Mouse (Mus musculus): Measurements from ENCODE around the gene Hs3st6. TPM values are rescaled to one million over a fixed set of nuclear protein-coding genes. Genes with fewer than 3 reads are reported as not detected.
A peak's percentile ranks its signal among the peaks of the same experiment; 100 is the strongest.
"Not testable (repeated sequence)": the region's sequence is repeated elsewhere in the genome, so short reads cannot be mapped to it uniquely, and the experiment has no call there.

Hs3st6 gene
- polyA plus RNA-seq, 1 experiment from 2014 or later: 1.2 TPM

DNA sequence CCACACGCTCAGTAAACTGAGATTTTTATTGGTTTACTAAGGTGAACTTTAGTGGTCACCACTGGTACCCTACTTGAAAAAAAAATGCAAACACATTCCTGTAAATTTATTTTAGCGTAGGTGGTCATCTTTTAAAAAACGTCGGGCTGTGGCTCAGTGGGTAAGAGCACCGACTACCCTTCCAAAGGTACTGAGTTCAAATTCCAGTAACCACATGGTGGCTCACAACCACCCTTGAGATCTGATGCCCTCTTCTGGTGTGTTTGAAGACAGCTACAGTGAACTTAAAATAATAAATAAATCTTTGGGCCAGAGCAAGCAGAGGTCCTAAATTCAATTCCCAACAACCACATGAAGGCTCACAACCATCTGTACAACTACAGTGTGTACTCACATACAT lies 33.9 kb upstream of the Hs3st6 start:
- not testable (repeated sequence) for H3K9me3 ChIP-seq (ENCODE audit: control insufficient read depth, low read length)

DNA sequence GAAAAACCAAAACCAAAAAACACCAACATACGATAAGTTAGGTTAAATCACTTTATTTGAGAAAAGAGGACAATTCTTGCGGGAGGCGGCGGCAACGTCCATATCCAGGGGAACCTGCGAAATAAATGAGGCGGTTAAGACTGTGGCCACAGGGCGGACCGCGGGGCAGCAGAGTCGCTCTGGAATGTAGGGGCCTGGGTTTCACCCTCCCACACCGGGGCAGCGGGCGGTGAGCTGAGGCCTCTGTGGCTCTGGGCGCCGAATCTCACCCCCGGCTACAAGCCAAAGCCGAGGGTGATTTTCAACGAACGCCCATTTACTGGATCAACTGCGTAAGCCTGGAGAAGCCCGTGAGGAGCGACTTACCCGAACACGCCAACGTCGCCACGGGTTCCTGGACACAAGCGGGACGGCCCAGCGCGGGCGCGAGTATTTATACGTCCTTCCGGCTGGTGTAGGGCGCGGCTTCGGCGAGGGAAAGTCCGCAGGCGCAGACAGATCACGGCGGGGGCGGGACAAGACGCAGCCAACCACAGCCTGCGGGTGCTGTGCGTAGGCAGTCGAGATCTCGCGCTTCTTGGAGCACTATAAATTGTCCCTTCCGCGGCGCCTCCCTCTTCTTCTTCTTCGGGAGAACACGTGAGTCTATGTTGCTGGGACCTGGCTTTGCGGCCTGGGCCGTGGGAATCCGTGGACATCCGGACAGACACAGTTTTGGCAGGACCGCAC lies 33.1 kb upstream of the Hs3st6 start:
- H3K27ac ChIP-seq (ENCODE audit: low read length): peak overlapping the region; percentile 87
- ATAC-seq (ENCODE audit: low read depth): peak; percentile 98
- H3K9me3 ChIP-seq (ENCODE audit: control insufficient read depth, low read length): no peaks in the 10 kb centered on the region
- H3K27me3 ChIP-seq (ENCODE audit: control insufficient read depth, insufficient read depth, low read depth, low read length): no peaks in the 10 kb centered on the region
- H3K36me3 ChIP-seq (ENCODE audit: control insufficient read depth, insufficient read depth, low read length): peaks cover 18% of the 10 kb centered on the region
- H3K4me2 ChIP-seq (ENCODE audit: low read depth, low read length): peak overlapping the region; percentile 88
- WGBS: 0% methylated on average over 61 of the region's 61 CpGs
- H3K9ac ChIP-seq (ENCODE audit: low read length): peak overlapping the region; percentile 97
- peak overlapping the region; percentile 92 for H3K4me3 ChIP-seq (ENCODE audit: low read length)
- H3K4me1 ChIP-seq (replicated peaks; ENCODE audit: control insufficient read depth, insufficient read depth, low read length): peaks cover 31% of the 10 kb centered on the region

More for the DNA sequence above, 33.9 kb upstream of the Hs3st6 start:
- H3K9ac ChIP-seq (ENCODE audit: low read length): peak overlapping the region; percentile 97
- peak overlapping the region; percentile 65 for H3K4me2 ChIP-seq (ENCODE audit: low read depth, low read length)
- H3K4me1 ChIP-seq (replicated peaks; ENCODE audit: control insufficient read depth, insufficient read depth, low read length): peaks cover 29% of the 10 kb centered on the region
- H3K27me3 ChIP-seq (ENCODE audit: control insufficient read depth, insufficient read depth, low read depth, low read length); ATAC-seq (ENCODE audit: low read depth); H3K27ac ChIP-seq (ENCODE audit: low read length): not testable (repeated sequence)
- peak overlapping the region; percentile 92 for H3K4me3 ChIP-seq (ENCODE audit: low read length)
- WGBS: 54% methylated on average over 5 of the region's 5 CpGs
- H3K36me3 ChIP-seq (ENCODE audit: control insufficient read depth, insufficient read depth, low read length): peaks cover 18% of the 10 kb centered on the region

DNA sequence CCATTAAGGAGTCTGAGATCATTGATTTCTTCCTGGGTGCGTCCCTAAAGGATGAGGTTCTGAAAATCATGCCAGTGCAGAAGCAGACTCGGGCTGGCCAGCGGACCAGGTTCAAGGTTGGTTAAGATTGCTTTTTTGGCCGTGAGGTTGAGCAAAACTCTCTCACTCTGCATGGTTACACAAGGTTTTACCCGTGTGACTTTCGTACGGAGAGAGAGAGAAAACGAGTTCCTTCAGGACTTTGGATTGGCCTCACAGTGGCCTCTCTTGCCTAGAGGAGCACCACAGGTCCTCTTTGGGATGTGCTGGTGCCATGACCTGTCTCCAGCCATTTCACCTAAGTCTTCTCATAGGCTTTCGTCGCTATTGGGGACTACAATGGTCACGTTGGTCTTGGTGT lies 32.2 kb upstream of the Hs3st6 start:
- not testable (repeated sequence) for H3K27me3 ChIP-seq (ENCODE audit: control insufficient read depth, insufficient read depth, low read depth, low read length); ATAC-seq (ENCODE audit: low read depth); H3K9me3 ChIP-seq (ENCODE audit: control insufficient read depth, low read length)
- peak overlapping the region; percentile 92 for H3K4me3 ChIP-seq (ENCODE audit: low read length)
- H3K36me3 ChIP-seq (ENCODE audit: control insufficient read depth, insufficient read depth, low read length): peaks cover 18% of the 10 kb centered on the region
- peaks cover 31% of the 10 kb centered on the region for H3K4me1 ChIP-seq (replicated peaks; ENCODE audit: control insufficient read depth, insufficient read depth, low read length)
- H3K27ac ChIP-seq (ENCODE audit: low read length): peak overlapping the region; percentile 80; the same call in 1 of the 2 replicates
- H3K4me2 ChIP-seq (ENCODE audit: low read depth, low read length): peak overlapping the region; percentile 88
- under 1% methylated on average over 10 of the region's 11 CpGs for WGBS
- H3K9ac ChIP-seq (ENCODE audit: low read length): peak overlapping the region; percentile 85

DNA sequence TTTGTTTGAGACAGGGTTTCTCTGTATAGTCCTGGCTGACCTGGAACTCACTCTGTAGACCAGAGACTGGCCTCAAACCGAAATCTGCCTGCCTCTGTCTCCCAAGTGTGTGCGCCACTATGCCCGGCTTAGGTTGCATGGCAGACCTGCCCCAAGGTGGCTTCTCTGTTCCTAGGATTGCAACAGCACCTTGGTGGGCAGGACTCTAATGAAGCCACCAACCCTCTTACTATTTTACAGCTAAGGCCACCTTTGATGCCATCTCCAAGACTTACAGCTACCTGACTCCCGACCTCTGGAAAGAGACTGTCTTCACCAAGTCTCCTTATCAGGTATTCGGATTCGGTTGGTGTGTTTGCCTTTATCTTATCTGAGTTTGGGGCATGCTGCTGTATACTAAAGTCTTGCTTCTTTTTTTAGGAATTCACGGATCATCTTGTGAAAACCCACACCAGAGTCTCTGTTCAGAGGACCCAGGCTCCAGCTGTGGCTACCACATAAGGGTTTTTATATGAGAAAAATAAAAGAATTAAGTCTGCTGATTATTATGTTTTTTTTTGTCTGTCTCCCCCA lies 31.3 kb upstream of the Hs3st6 start:
- peak overlapping the region; percentile 88 for H3K4me2 ChIP-seq (ENCODE audit: low read depth, low read length)
- H3K36me3 ChIP-seq (ENCODE audit: control insufficient read depth, insufficient read depth, low read length): peaks cover 14% of the 10 kb centered on the region
- peak overlapping the region; percentile 65 for H3K9ac ChIP-seq (ENCODE audit: low read length)
- peak overlapping the region; percentile 92 for H3K4me3 ChIP-seq (ENCODE audit: low read length)
- H3K9me3 ChIP-seq (ENCODE audit: control insufficient read depth, low read length); H3K27me3 ChIP-seq (ENCODE audit: control insufficient read depth, insufficient read depth, low read depth, low read length); ATAC-seq (ENCODE audit: low read depth); H3K27ac ChIP-seq (ENCODE audit: low read length): not testable (repeated sequence)
- 34% methylated on average over 7 of the region's 7 CpGs for WGBS
- peaks cover 31% of the 10 kb centered on the region for H3K4me1 ChIP-seq (replicated peaks; ENCODE audit: control insufficient read depth, insufficient read depth, low read length)

DNA sequence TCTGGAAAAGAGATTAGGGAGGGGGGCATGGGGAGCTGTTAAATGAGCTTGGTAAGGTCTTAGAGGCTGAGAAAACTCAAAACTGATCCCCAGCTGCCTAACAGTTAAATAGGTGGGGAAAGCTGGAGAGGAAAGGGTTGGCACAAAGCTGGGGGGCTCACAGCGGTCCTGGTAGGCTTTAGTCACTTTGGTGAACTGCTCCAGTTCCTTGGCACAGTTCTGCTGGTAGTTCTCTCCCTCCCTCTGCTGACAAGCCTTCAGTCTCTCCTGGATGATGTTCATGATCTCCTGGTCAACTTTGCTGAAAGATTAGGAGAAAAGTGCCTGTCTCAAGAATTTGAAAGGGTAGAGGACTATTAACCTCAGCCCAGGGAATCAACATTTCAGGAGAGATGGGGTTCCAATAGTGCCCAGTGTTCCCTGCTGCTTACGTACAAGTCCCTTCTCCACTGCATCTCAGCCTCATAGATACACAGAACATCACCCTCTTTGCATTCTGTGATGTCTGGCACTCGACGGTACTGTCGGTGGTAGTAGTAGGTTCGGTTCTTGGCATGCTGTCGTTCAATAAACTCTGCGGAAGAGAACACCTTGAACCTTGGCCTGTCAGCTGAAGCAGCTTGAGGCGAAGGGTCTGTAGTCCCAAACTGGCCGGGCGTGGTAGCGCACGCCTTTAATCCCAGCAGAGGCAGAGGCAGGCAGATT lies 30.4 kb upstream of the Hs3st6 start:
- 29% methylated on average over 13 of the region's 13 CpGs for WGBS
- no peak overlapping the region for H3K4me3 ChIP-seq (ENCODE audit: low read length)
- H3K4me2 ChIP-seq (ENCODE audit: low read depth, low read length): peak overlapping the region; percentile 89
- H3K9me3 ChIP-seq (ENCODE audit: control insufficient read depth, low read length): no peaks in the 10 kb centered on the region
- H3K36me3 ChIP-seq (ENCODE audit: control insufficient read depth, insufficient read depth, low read length): peaks cover 12% of the 10 kb centered on the region
- H3K27ac ChIP-seq (ENCODE audit: low read length): no peak overlapping the region
- 0 out of 2 replicates have a peak overlapping the region, but pooled peaks have one; percentile 37 for H3K9ac ChIP-seq (ENCODE audit: low read length)
- ATAC-seq (ENCODE audit: low read depth): no peak
- no peaks in the 10 kb centered on the region for H3K27me3 ChIP-seq (ENCODE audit: control insufficient read depth, insufficient read depth, low read depth, low read length)
- H3K4me1 ChIP-seq (replicated peaks; ENCODE audit: control insufficient read depth, insufficient read depth, low read length): peaks cover 31% of the 10 kb centered on the region

DNA sequence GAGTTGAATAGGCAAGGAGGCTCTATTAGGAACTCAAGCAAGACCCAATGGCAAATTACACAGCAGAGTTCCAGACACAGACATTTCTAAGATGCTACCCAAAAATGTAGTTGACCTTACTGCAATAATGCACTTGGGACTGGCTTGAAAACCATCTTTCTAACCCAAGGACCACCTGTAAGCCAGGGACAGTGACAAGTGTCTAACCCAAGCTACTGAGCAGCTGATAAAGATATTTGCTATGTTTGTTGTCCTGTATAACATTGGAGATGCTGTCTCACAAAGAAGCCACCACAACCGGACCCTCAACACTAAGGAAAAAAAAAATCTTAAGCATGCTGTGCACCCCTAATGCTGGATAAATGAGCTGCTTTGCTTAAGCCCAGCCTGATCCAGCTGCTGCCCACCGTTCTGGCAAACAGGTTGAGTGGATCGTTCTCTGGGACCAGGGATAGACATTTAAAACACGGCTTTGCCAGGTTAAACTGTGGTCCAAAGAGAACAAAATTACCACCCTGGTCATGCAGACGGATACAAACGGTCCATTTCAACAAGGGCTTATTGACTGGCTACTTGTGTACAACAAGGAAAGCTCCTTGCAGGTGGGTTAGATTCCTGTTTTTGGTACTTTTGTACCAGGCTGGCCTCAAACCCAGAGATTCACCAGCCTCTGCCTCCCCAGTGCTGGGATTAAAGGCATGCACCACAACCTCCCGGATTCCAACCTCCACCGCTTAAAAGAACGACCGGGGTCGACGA lies 29.5 kb upstream of the Hs3st6 start:
- Histone ChIP-seq H3K27ac (ENCODE audit: low read length) (peak overlapping the region; percentile 84), H3K4me1 (replicated peaks; ENCODE audit: control insufficient read depth, insufficient read depth, low read length) (peaks cover 31% of the 10 kb centered on the region), H3K36me3 (ENCODE audit: control insufficient read depth, insufficient read depth, low read length) (peaks cover 12% of the 10 kb centered on the region), H3K4me3 (ENCODE audit: low read length) (peak overlapping the region; percentile 93), H3K4me2 (ENCODE audit: low read depth, low read length) (peak overlapping the region; percentile 89), H3K9me3 (ENCODE audit: control insufficient read depth, low read length) (no peaks in the 10 kb centered on the region), H3K27me3 (ENCODE audit: control insufficient read depth, insufficient read depth, low read depth, low read length) (no peaks in the 10 kb centered on the region), H3K9ac (ENCODE audit: low read length) (peak overlapping the region; percentile 94)
- ATAC-seq (ENCODE audit: low read depth): no peak
- WGBS: under 1% methylated on average over 12 of the region's 12 CpGs

DNA sequence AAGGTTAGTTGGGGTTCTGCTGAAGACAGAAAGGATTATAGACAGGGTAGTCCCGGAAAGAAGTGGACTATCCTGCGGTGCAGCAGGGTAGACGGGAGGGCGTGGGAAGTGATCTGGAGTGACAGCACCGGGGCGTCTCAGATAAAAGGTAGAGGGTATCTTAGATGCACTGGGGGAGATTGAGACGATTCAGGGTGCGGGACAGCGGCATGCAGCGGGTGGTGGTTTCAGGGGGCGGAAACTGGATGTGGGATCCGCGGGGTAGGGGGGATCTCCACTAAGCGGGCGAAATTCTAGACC lies 29.0 kb upstream of the Hs3st6 start:
- Histone ChIP-seq H3K27ac (ENCODE audit: low read length) (peak overlapping the region; percentile 84), H3K9ac (ENCODE audit: low read length) (peak overlapping the region; percentile 94), H3K9me3 (ENCODE audit: control insufficient read depth, low read length) (no peaks in the 10 kb centered on the region), H3K4me3 (ENCODE audit: low read length) (peak overlapping the region; percentile 93), H3K4me2 (ENCODE audit: low read depth, low read length) (peak overlapping the region; percentile 89), H3K36me3 (ENCODE audit: control insufficient read depth, insufficient read depth, low read length) (peaks cover 12% of the 10 kb centered on the region), H3K4me1 (replicated peaks; ENCODE audit: control insufficient read depth, insufficient read depth, low read length) (peaks cover 26% of the 10 kb centered on the region), H3K27me3 (ENCODE audit: control insufficient read depth, insufficient read depth, low read depth, low read length) (no peaks in the 10 kb centered on the region)
- WGBS: under 1% methylated on average over 15 of the region's 15 CpGs
- ATAC-seq (ENCODE audit: low read depth): no peak

DNA sequence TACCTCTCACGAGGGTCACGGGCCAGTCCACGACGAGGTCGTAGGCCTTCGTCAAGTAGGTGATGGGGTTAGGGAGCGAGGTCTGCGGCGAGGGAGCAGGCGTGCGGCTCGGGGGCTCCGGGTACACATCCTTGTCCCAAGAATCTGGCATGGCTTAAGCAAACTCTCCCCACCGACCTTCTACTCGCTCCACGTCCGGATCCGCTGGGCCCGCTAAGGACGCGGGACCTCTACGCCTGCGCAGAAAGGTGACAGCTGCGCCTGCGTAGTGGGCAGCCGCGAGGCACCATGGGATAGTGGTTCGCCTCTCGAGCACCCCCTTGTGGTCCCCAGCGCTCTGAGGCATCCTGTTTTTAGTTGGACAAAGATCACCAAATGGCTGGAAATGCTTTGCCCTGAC lies 28.6 kb upstream of the Hs3st6 start, which contains the start of gene Ndufb10:
Ndufb10 (minus strand) TSS at position 295 of the 400 bp plus-strand sequence.
- Histone ChIP-seq H3K4me1 (replicated peaks; ENCODE audit: control insufficient read depth, insufficient read depth, low read length) (peaks cover 24% of the 10 kb centered on the region), H3K36me3 (ENCODE audit: control insufficient read depth, insufficient read depth, low read length) (peaks cover 12% of the 10 kb centered on the region), H3K9me3 (ENCODE audit: control insufficient read depth, low read length) (no peaks in the 10 kb centered on the region), H3K27me3 (ENCODE audit: control insufficient read depth, insufficient read depth, low read depth, low read length) (no peaks in the 10 kb centered on the region), H3K4me3 (ENCODE audit: low read length) (peak within 1 kb of the TSS; percentile 93), H3K9ac (ENCODE audit: low read length) (peak within 1 kb of the TSS; percentile 94), H3K27ac (ENCODE audit: low read length) (peak within 1 kb of the TSS; percentile 84), H3K4me2 (ENCODE audit: low read depth, low read length) (peak within 1 kb of the TSS; percentile 89)
- under 1% methylated on average over 30 of the region's 30 CpGs for WGBS
- peak; percentile 79 for ATAC-seq (ENCODE audit: low read depth)
